Mouse (Mus musculus) CD4-positive helper T cell, adult 2 months (primary cell): ENCODE results near the gene Rnf223.
"Not testable (repeated sequence)": the region's sequence is repeated elsewhere in the genome, so short reads cannot be mapped to it uniquely, and the experiment has no call there.

Experiments used
- DNase-seq: peaks from one replicate; pipeline ENCODE4 v3.0.0-alpha.2; 2012; ENCODE audit warnings: low read depth, missing footprints, low spot score

Rnf223 gene

GRCm38 (mm10) chr4:156128746-156129145, 1.6 kb upstream of the Rnf223 start:
- no peak for DNase-seq

- DNase-seq, result no peak
Measured at GRCm38 (mm10) chr4:156130940-156131339, 627 bp downstream of the Rnf223 start.

DNA sequence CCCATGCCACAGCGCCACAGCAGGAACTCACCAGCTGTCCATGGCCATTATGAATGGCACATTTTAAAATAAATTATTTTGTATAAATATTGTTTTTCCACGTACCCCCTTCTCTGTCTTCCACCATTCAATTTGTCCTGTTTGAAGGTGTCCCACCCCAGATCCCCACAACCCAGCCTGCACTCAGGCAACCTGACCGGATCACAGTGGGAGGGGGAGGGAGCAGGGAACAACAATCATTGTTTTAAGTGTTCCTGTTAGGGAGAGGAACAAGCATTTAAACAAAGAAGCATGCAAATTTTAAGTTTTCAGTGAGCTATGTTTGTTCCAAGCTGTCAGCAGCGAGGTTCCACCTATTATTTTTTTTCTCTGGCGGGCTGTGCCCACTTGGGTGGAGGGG, 3.0 kb downstream of the Rnf223 start:
- no peak for DNase-seq

GRCm38 (mm10) chr4:156133943-156134605, 3.8 kb downstream of the Rnf223 start:
- no peak for DNase-seq

GRCm38 (mm10) chr4:156135112-156135511, 4.8 kb downstream of the Rnf223 start:
- DNase-seq, result no peak

DNA sequence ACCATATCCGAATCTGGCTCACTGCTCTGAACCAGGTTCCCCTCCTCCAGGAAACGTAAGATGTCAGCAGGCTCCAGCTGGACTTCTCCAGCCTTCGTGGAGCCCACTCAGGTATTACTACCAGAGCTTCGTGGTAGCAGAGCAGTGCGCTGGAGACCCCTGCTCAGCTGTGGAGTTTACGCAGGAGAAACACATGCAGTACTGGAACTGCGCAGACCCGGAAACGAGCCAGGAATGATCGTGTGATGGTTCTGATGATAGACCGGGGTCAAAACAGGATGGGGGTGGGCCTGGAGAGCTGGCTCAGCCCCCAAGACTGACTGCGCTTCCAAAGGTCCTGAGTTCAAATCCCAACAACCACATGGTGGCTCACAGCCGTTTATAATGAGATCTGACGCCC, 5.5 kb downstream of the Rnf223 start:
- DNase-seq, result no peak

DNA sequence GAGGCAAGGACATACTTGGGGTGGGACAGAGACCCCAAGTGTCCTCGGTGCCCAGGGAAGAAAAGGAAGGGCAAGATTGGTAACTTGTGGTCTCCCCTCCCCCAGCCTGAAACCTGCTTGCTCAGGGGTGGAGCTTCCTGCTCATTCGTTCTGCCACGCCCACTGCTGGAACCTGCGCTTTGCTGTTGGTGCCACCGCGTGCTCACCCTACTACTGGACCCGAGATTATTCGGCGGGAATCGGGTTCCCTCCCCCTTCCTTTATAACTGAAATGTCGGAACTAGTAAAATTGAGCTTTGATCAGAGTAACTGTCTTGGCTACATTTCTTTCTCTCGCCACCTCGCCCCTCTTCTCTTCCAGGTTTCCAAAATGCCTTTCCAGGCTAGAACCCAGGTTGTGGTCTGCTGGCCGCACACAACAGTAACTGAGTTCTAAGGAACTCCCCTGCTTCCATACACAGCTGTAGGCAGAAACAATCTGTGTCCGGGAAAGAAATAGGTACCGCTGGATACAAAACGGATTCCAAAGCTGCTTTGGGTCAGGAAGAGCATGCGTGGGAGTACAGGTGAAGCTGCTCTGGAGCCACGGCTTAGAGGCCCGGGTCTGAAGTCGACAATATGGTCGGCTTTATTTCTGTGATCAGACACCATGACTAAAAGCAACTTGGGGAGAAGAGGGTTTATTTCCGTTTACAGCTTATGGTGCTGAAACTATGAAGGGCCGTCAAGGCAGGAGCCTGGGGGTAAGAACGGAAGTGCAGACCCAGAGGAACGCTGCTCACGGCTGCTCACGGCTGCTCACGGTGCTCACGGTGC, 6.2 kb downstream of the Rnf223 start:
- no peak for DNase-seq

DNA sequence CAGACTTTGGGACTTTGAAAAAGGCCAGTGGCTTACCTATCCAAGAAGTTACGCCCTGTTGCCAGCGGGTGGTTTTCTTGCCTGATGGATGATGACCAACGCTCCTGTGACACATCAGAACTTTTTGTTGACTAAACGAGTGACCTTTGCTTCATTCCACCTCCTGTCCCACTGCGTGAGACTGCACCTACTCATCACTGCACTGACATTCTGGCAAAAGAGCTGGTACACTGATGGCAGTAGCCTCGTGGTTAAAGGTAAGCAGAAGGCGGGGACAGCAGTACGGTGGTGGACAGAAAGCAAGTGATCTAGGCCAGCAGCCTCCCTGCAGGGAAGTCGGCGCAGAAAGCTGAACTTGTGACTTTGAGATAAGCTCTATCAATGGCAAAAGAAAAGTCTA, 20.6 kb downstream of the Rnf223 start:
- DNase-seq, result not testable (repeated sequence)

- DNase-seq, result no peak
Measured at GRCm38 (mm10) chr4:156154771-156155170, 24.5 kb downstream of the Rnf223 start.

GRCm38 (mm10) chr4:156166477-156166876, 36.2 kb downstream of the Rnf223 start:
- DNase-seq, result no peak

GRCm38 (mm10) chr4:156168611-156169010, 38.3 kb downstream of the Rnf223 start:
- no peak for DNase-seq

- DNase-seq, result no peak
Measured at GRCm38 (mm10) chr4:156169129-156169528, 38.8 kb downstream of the Rnf223 start.

DNA sequence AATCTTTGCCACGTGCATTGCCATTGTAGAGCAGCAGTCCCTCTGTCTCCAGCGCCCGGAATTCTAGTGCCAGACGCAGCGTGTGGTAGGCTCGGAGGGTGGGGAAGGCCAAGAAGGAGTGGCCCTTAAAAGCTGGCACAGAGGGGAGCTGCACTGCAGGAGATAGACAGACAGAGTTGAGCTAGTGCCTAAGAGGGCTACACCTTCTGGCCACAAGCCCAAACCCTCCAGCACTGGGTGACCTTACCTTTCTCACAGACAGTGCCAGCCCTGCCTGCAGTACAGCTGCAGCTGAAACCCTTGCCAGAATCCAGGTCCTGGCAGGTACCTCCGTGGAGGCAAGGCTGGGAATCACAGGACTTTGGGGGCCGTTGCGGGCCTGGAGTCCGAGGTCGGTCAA, 41.5 kb downstream of the Rnf223 start:
- DNase-seq, result no peak

- no peak for DNase-seq
Measured at GRCm38 (mm10) chr4:156177630-156178029, 47.3 kb downstream of the Rnf223 start.
